Mouse (Mus musculus) cerebellum, adult 2 months (tissue): ENCODE results near the gene Efcab12. TPM values are rescaled to one million over a fixed set of nuclear protein-coding genes. Genes with fewer than 3 reads are reported as not detected.

Experiments used
- DNase-seq, 2 experiments: peaks; one replicate each; pipeline ENCODE4 v3.0.0; 2021
- H3K27ac ChIP-seq: fragments of 200-500 bp; 2 replicates; pipeline ENCODE4 v1.5.1; 2012; ENCODE audit warnings: low read length, control low read depth, inconsistent platforms; ENCODE audit not compliant: insufficient read depth
- H3K27me3 ChIP-seq: fragments of 200-500 bp; 2 replicates; pipeline ENCODE4 v1.6.1; 2012; ENCODE audit warnings: inconsistent platforms, mild to moderate bottlenecking, low read length, moderate library complexity; ENCODE audit not compliant: control insufficient read depth, insufficient read depth
- H3K4me1 ChIP-seq: fragments of 200-500 bp; 2 replicates; pipeline ENCODE4 v1.6.1; 2011; ENCODE audit warnings: low read length; ENCODE audit not compliant: control insufficient read depth, insufficient read depth
- H3K4me3 ChIP-seq: fragments of 200-500 bp; replicated peaks from 2 replicates; pipeline ENCODE3; 2011; ENCODE audit warnings: mild to moderate bottlenecking, low read depth, low read length, control low read depth; ENCODE audit not compliant: insufficient read depth
- CTCF ChIP-seq: fragments of 200-500 bp; IDR thresholded peaks from 2 replicates; pipeline ENCODE4 v1.5.1; 2011; ENCODE audit warnings: low read depth, mild to moderate bottlenecking, control low read depth, low read length, moderate library complexity, borderline replicate concordance; ENCODE audit not compliant: insufficient read depth
- POLR2A ChIP-seq: fragments of 200-500 bp; IDR thresholded peaks from 2 replicates; pipeline ENCODE4 v1.6.1; 2011; ENCODE audit warnings: low read length, control low read depth, borderline replicate concordance; ENCODE audit not compliant: insufficient read depth
- WGBS: fragments of 180-500 bp; shearing (Covaris S2); methylation state at CpG from one replicate; pipeline ENCODE4 v1.1.7; 2018; 5-methylcytosine and 5-hydroxymethylcytosine counted together
- polyA plus RNA-seq: library from polyadenylated mRNA; depleted of rRNA; stranded (reverse); fragments of >200 nt; gene quantifications from 2 replicates; pipeline ENCODE4 v1.2.3, GENCODE M21; 2012

Gene Efcab12
- polyA plus RNA-seq, 1 experiment = 5.1 TPM

- DNase-seq = peak; percentile 22 to 48
- Histone ChIP-seq H3K4me3 (peak overlapping the region; percentile 19), H3K27me3 (no peaks in the 10 kb centered on the region), H3K27ac (no peak overlapping the region), H3K4me1 (peaks cover 13% of the 10 kb centered on the region; the same call in 1 of the 2 replicates)
- TF ChIP-seq CTCF (no peak), POLR2A (no peak)
- 6% methylated on average over 14 of the region's 14 CpGs for WGBS
Observed at GRCm38 (mm10) chr6:115773966-115774413, 64.2 kb downstream of the Efcab12 start.

GRCm38 (mm10) chr6:115772604-115773003 is 65.6 kb downstream of the Efcab12 start:
- no peak overlapping the region for H3K27ac ChIP-seq
- no peaks in the 10 kb centered on the region for H3K27me3 ChIP-seq
- TF ChIP-seq POLR2A = no peak
- peak; percentile 23; the same call in 1 of the 2 replicates for TF ChIP-seq CTCF
- H3K4me1 ChIP-seq = peaks cover 13% of the 10 kb centered on the region; the same call in 1 of the 2 replicates
- no peak overlapping the region for H3K4me3 ChIP-seq
- WGBS = 67% methylated on average over 1 of the region's 1 CpGs
- DNase-seq = no peak

- 79% methylated on average over 6 of the region's 6 CpGs for WGBS
- TF ChIP-seq CTCF = no peak
- TF ChIP-seq POLR2A = no peak
- no peaks in the 10 kb centered on the region for H3K27me3 ChIP-seq
- no peak overlapping the region for H3K27ac ChIP-seq
- peaks cover 13% of the 10 kb centered on the region; the same call in 1 of the 2 replicates for H3K4me1 ChIP-seq
- DNase-seq = no peak
- H3K4me3 ChIP-seq = no peak overlapping the region
Observed at GRCm38 (mm10) chr6:115772201-115772600, 66.0 kb downstream of the Efcab12 start.

DNA sequence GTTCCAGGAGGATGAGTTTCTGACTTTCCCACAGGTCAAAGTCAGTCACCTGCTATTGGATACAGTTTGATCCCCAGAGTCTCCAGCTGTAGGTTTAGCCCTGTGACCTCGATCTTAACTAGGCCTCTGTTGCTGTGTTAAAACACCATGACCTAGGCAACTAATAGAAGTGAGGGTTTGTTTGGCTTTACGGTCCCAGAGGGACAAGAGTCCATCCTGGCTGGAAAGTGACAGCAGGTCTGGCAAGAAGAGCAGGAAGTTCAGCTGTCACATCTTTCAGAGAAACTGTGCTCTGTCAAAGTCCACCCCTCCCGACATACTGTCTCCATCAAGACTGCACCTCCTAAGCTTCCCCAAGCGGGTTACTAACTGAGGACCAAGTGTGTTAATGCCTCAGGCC is 67.4 kb downstream of the Efcab12 start:
- no peak for DNase-seq
- peaks cover 7% of the 10 kb centered on the region; the same call in 1 of the 2 replicates for H3K4me1 ChIP-seq
- H3K4me3 ChIP-seq = no peak overlapping the region
- TF ChIP-seq POLR2A = no peak
- H3K27ac ChIP-seq = no peak overlapping the region
- WGBS = 59% methylated on average over 4 of the region's 4 CpGs
- no peaks in the 10 kb centered on the region for H3K27me3 ChIP-seq

- TF ChIP-seq POLR2A (no peak), CTCF (no peak)
- H3K4me3 ChIP-seq = no peak overlapping the region
- 80% methylated on average over 20 of the region's 20 CpGs for WGBS
- H3K27me3 ChIP-seq = no peaks in the 10 kb centered on the region
- peaks cover under 1% of the 10 kb centered on the region; the same call in 1 of the 2 replicates for H3K4me1 ChIP-seq
- DNase-seq = no peak
- no peak overlapping the region for H3K27ac ChIP-seq
Observed at GRCm38 (mm10) chr6:115770059-115770670, 68.0 kb downstream of the Efcab12 start.

DNA sequence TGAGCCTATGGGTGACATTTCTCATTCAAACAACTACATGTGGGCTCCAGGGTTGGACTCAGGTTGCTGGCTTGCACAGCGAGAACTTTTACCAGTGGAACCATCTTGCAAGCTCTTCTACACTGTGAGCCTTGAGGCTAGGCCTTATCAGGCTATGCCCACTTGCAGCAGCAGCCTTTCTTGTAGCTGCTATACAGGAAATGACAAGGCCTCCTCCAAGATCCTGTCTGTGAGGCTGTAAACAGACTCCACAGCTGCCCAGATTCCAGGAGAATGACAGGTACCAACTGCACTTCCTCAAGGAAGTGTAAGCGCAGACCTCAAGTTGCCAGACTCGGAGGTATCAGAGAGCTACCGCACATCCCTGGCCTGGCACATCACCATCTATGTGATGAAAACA is 70.0 kb downstream of the Efcab12 start:
- no peak overlapping the region for H3K4me3 ChIP-seq
- no peaks in the 10 kb centered on the region for H3K27me3 ChIP-seq
- no peaks in the 10 kb centered on the region for H3K4me1 ChIP-seq
- no peak for TF ChIP-seq POLR2A
- no peak for TF ChIP-seq CTCF
- 99% methylated on average over 4 of the region's 4 CpGs for WGBS
- DNase-seq = no peak
- no peak overlapping the region for H3K27ac ChIP-seq

DNA sequence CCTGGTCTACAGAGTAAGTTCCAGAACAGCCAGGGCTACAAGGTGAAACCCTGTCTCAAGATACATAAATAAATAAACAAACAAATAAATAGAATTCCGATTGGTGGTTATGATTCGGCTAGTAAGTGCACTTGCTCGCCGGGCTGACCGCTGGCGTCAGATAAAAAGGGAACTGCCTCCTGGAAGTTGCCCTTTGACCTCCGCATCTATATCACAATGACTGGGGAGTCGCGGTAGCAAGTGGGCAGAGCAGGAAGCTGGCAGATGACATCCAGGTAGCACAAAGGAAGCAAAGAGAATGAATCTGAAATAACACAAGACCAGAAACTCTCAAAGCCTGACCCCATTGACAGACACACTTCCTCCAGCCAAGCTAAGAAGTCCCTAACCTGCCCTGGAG is 70.9 kb downstream of the Efcab12 start:
- H3K27me3 ChIP-seq = no peaks in the 10 kb centered on the region
- TF ChIP-seq POLR2A = no peak
- TF ChIP-seq CTCF = no peak
- WGBS = 55% methylated on average over 9 of the region's 9 CpGs

DNA sequence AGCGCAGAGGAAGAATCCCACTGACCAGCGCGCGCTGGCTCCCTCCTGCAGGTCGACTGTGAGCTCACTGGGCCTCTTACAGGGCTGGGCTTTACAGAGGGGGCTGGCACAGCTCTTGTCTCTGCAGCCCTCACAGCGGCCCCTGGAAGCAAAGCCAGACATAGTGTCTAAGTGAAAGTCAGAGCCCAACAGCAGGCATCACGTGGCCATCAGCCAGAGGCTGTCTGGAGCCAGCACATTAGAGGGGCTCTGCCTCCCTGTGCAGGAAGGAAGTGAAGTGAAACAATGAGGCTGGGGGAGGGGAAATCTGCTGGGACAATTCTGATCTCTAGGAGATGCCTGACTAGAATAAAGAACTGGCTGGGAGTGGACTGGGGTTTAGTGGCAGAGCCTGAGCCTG is 74.0 kb downstream of the Efcab12 start:
- Histone ChIP-seq H3K27ac (no peak overlapping the region), H3K4me3 (no peak overlapping the region), H3K4me1 (no peaks in the 10 kb centered on the region), H3K27me3 (no peaks in the 10 kb centered on the region)
- DNase-seq = peak in 1 of 2 experiments; percentile 12
- WGBS = 22% methylated on average over 7 of the region's 7 CpGs
- TF ChIP-seq CTCF (no peak), POLR2A (no peak)

More for the DNA sequence above, 70.9 kb downstream of the Efcab12 start:
- no peak overlapping the region for H3K4me3 ChIP-seq
- DNase-seq = no peak
- no peak overlapping the region for H3K27ac ChIP-seq
- H3K4me1 ChIP-seq = no peaks in the 10 kb centered on the region
